Mouse (Mus musculus) liver, embryonic 16.5 days (tissue): ENCODE measurements around the gene Cldn10. TPM values are rescaled to one million over a fixed set of nuclear protein-coding genes. Genes with fewer than 3 reads are reported as not detected.

Experiments used
- ATAC-seq: fragments of 200-750 bp; cut with Nextera tagmentation; 2 replicates; pipeline ENCODE4 v1.8.0; 2017; ENCODE audit warnings: low read depth, mild to moderate bottlenecking, moderate number of reproducible peaks, moderate library complexity
- H3K27ac ChIP-seq: fragments of 300-500 bp; sonication (generic); 2 replicates; pipeline ENCODE4 v1.5.1; 2014; ENCODE audit warnings: mild to moderate bottlenecking, low read length
- H3K27me3 ChIP-seq: fragments of 300-500 bp; sonication (generic); 2 replicates; pipeline ENCODE4 v1.6.1; 2014; ENCODE audit warnings: low read depth, low read length, mixed read lengths; ENCODE audit not compliant: control insufficient read depth, insufficient read depth
- H3K36me3 ChIP-seq: fragments of 300-500 bp; sonication (generic); 2 replicates; pipeline ENCODE4 v1.6.1; 2014; ENCODE audit warnings: mild to moderate bottlenecking; ENCODE audit not compliant: control insufficient read depth, insufficient read depth
- H3K4me1 ChIP-seq: fragments of 300-500 bp; sonication (generic); 2 replicates; pipeline ENCODE4 v1.6.1; 2014; ENCODE audit warnings: low read depth, low read length, mixed read lengths; ENCODE audit not compliant: control insufficient read depth
- H3K4me2 ChIP-seq: fragments of 300-500 bp; sonication (generic); 2 replicates; pipeline ENCODE4 v1.6.1; 2014; ENCODE audit warnings: low read depth, low read length, mixed read lengths
- H3K4me3 ChIP-seq: fragments of 300-500 bp; sonication (generic); 2 replicates; pipeline ENCODE4 v1.5.1; 2014; ENCODE audit warnings: low read depth, mild to moderate bottlenecking, low read length
- H3K9ac ChIP-seq: fragments of 300-500 bp; sonication (generic); 2 replicates; pipeline ENCODE4 v1.6.1; 2014; ENCODE audit warnings: low read depth, low read length
- H3K9me3 ChIP-seq: fragments of 300-500 bp; sonication (generic); replicated peaks from 2 replicates; pipeline ENCODE4 v1.6.1; 2016; ENCODE audit warnings: low read length; ENCODE audit not compliant: control insufficient read depth
- WGBS: fragments of 180-500 bp; shearing (Covaris S2); extraction: QIAGEN DNeasy Blood & Tissue Kit; methylation state at CpG from one replicate; pipeline ENCODE4 v1.1.7; 2014; ENCODE audit not compliant: insufficient replicate concordance; 5-methylcytosine and 5-hydroxymethylcytosine counted together
- polyA plus RNA-seq: library from polyadenylated mRNA; unstranded; fragments of >200 nt; fragmentation: Nextera tagmentation; extraction: Ambion mirVana; gene quantifications from 2 replicates; pipeline ENCODE4 v1.2.1, GENCODE M21; 2015

Gene Cldn10
- 0.43 and 1.3 TPM in 2 replicates for polyA plus RNA-seq

DNA sequence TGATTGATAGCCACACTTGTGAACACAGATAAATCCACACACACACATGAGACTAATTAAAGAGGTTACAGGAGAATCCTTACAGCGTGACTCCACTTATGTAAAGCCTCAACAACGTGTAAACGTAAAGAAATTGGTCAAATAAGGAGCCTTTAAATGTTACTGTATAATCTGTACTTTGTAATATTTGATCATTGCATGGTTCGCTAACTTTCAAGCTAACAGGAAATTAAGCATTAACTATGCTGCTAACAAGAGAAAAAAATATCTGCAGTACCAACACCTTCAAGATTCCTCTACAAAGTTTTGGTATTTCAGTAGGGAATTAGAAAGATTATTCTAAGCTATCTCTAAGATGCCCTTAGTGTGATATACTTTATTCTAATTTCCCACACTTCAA is at the start of gene Cldn10:
TSS of gene Cldn10 (plus strand) at position 288 of the 400 bp plus-strand sequence.
- H3K4me3 ChIP-seq: no peak within 1 kb of the TSS
- H3K4me1 ChIP-seq: peaks cover 12% of the 10 kb centered on the region
- no peaks in the 10 kb centered on the region for H3K27me3 ChIP-seq
- no peak within 1 kb of the TSS for H3K4me2 ChIP-seq
- H3K27ac ChIP-seq: no peak within 1 kb of the TSS
- no peak for ATAC-seq
- no peaks in the 10 kb centered on the region for H3K36me3 ChIP-seq
- WGBS: 63% methylated on average over 4 of the region's 4 CpGs
- no peak within 1 kb of the TSS for H3K9ac ChIP-seq
- H3K9me3 ChIP-seq: no peaks in the 10 kb centered on the region

DNA sequence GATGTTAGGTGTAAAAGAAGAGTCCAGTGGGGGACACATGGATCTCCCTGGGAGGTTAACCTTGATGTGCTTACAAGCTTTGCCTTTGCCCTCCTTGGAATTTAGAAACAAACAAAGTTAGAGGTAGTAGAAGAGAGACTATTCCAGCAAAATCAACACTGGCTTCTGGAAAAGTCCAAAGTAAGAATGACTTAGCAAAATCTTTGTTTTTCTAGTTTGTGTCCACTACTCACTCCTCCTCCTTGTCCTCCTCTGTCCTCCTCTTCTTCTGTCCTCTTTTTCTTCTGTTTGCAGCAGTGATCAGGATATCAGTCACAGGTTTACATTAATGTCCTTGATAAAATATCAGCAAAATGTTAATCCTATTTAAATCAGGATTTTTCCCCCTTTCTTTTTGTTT is 45.9 kb upstream of the Cldn10 start:
- ATAC-seq: no peak
- Histone ChIP-seq H3K27ac (no peak overlapping the region), H3K4me3 (no peak overlapping the region), H3K36me3 (no peaks in the 10 kb centered on the region), H3K9ac (no peak overlapping the region), H3K4me2 (no peak overlapping the region), H3K9me3 (no peaks in the 10 kb centered on the region), H3K4me1 (no peaks in the 10 kb centered on the region), H3K27me3 (no peaks in the 10 kb centered on the region; the same call in 1 of the 2 replicates)

DNA sequence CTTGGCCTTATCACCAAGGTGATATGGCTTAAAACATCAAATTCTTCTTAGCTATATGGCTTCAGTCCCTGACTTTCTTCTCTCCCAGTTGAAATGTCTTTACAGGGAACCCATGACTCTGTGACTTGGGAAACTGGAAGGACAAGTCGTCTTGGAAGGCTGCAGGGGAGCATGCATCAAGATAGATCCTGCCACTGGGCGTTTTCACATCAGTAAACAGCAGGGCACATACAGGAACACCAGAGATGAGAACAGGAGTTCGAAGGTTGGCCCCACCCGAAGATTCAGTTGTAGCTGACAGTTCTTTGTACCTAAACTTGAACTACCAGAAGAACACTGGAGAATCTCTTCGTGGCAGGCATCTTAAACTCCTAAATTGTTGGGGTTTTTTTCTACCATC is 44.8 kb upstream of the Cldn10 start:
- Histone ChIP-seq H3K36me3 (no peaks in the 10 kb centered on the region), H3K27me3 (no peaks in the 10 kb centered on the region; the same call in 1 of the 2 replicates), H3K4me2 (no peak overlapping the region), H3K4me1 (no peaks in the 10 kb centered on the region), H3K27ac (no peak overlapping the region), H3K4me3 (no peak overlapping the region), H3K9me3 (no peaks in the 10 kb centered on the region), H3K9ac (no peak overlapping the region)
- ATAC-seq: no peak
- 42% methylated on average over 5 of the region's 5 CpGs for WGBS

DNA sequence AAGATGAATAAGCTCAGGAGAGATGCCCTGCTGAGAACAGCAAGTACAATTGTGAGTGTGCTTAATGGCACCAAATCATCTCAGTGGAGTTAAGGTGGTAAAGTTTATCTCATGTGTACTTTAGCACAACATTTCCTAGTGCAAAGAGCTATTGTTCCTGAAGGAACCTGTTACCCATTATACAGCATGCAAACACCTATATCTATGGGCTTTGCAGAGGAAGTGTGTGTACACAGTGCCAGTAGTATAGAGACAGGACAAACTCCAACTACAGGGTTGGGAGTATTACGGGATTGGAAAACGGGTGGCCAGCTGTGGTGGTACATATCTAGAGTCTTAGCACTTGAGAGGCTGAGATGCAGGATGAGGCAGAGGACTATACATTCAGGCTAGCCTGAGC is 38.6 kb upstream of the Cldn10 start:
- Histone ChIP-seq H3K4me2 (no peak overlapping the region), H3K4me3 (no peak overlapping the region), H3K27me3 (no peaks in the 10 kb centered on the region), H3K4me1 (peaks cover 21% of the 10 kb centered on the region), H3K36me3 (no peaks in the 10 kb centered on the region), H3K27ac (no peak overlapping the region), H3K9ac (no peak overlapping the region), H3K9me3 (no peaks in the 10 kb centered on the region)
- ATAC-seq: no peak
- WGBS: 77% methylated on average over 2 of the region's 2 CpGs

DNA sequence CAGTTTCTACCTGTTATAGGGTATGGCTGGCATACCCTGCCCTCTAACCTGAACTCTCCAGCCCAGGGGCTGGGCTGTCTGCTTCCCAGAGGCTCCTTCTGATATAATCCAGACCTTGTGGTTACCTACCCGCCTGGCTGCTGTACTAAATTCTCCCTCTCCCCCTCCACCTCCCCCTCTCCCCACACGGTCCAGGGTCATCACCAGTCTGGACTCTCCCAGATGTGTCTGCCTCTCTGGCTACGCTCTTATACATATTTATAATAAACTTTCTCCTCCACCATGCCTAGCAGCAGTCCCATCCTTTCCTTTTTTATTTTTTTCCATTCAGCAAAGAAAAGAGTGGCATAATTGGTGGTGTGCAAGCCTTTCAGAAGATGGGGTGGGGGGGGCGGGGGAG is 38.0 kb upstream of the Cldn10 start:
- Histone ChIP-seq H3K27me3 (no peaks in the 10 kb centered on the region), H3K27ac (no peak overlapping the region), H3K9ac (no peak overlapping the region), H3K4me2 (no peak overlapping the region), H3K36me3 (no peaks in the 10 kb centered on the region), H3K4me3 (no peak overlapping the region), H3K4me1 (peaks cover 21% of the 10 kb centered on the region), H3K9me3 (no peaks in the 10 kb centered on the region)
- no peak for ATAC-seq
- 46% methylated on average over 4 of the region's 4 CpGs for WGBS

DNA sequence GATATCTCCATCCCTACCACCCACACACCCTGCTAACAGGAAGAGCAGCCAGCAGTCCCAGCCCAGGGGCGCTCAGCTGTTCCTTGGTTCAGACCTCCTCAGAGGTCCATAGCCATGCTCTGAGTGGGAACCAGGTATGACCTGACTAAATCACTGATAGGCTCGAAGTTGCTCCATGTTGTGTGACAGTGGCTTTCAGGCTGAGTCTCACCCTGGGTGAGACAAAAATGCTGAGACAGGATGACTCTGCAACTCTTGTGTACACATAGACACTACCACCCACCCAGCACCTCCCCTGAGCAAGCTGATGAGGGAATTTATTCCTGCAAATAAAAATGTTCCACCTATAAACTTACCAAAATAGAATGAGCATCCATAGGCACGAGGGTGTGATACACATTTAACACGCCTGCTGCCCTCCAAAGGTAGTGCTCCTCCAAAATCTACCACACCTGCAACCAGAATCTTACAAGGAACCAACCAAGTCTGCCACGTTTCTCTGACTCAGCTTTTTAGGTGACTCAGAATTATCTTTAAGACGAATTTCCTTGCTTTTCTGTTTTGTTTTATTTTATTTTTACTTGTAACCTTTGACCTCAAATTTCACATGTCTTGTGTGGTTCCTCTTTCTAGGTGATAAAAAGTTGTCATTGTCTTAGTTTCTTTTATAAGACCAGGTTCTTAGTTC is 37.1 kb upstream of the Cldn10 start:
- H3K9me3 ChIP-seq: no peaks in the 10 kb centered on the region
- 46% methylated on average over 6 of the region's 6 CpGs for WGBS
- peak overlapping the region; percentile 87 for H3K27ac ChIP-seq
- H3K4me1 ChIP-seq: peaks cover 21% of the 10 kb centered on the region
- H3K27me3 ChIP-seq: no peaks in the 10 kb centered on the region
- no peak overlapping the region for H3K4me3 ChIP-seq
- no peaks in the 10 kb centered on the region for H3K36me3 ChIP-seq
- peak overlapping the region; percentile 38; the same call in 1 of the 2 replicates for H3K4me2 ChIP-seq
- H3K9ac ChIP-seq: peak overlapping the region; percentile 31; the same call in 1 of the 2 replicates
- peak; percentile 98 for ATAC-seq

DNA sequence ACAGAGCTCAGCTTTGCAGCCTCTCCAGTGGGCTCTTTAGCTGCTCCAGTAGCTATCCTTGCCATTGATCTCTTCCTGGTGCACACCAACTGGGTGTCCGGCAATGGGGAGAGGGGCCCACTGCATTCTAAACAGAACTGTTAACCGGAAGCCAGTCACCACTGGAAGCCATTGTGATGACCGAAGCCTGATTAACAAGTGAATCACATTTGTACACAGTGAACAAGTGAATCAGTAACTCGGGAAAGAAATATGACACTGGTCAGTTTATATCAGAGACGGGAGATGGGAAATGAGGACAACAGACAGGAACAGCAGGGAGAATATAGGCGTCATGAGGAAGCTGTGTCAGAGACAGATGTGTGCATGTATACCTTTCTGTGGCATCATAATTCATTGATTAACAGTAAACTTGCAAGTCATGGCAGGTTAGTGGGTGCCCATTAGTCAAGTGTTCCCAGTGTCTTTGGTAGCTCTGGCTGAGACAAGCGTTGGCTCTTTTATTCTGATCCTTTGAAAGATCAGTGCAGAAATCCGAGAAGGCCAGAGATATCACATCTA is 36.4 kb upstream of the Cldn10 start:
- ATAC-seq: no peak
- 69% methylated on average over 8 of the region's 8 CpGs for WGBS
- H3K27ac ChIP-seq: peak overlapping the region; percentile 84

DNA sequence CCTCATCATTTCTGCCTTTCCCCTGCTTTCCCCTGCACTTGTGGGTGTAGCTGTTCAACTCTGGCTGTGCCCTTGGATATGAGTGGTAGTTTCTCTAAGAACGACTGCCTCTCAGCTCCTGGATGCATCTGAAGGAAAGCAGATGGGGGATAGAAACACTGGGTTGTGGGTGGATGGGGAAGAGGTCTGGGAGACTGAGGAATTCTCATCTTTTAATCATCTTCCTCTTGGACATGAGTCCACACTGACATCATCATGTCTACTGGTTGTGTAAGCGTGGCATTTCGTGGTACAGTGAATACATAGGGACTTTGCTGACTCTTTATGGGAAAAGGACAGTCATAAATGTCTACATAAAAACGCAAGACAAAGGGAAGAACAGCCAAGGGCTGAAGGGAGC is 31.7 kb upstream of the Cldn10 start:
- Histone ChIP-seq H3K36me3 (no peaks in the 10 kb centered on the region), H3K4me2 (no peak overlapping the region), H3K9ac (no peak overlapping the region), H3K9me3 (no peaks in the 10 kb centered on the region), H3K4me3 (no peak overlapping the region), H3K4me1 (peaks cover 6% of the 10 kb centered on the region), H3K27ac (no peak overlapping the region), H3K27me3 (no peaks in the 10 kb centered on the region)
- 58% methylated on average over 4 of the region's 4 CpGs for WGBS
- ATAC-seq: no peak

More for the DNA sequence above, 36.4 kb upstream of the Cldn10 start:
- Histone ChIP-seq H3K9me3 (no peaks in the 10 kb centered on the region), H3K27me3 (no peaks in the 10 kb centered on the region), H3K9ac (no peak overlapping the region), H3K36me3 (no peaks in the 10 kb centered on the region), H3K4me1 (peaks cover 21% of the 10 kb centered on the region), H3K4me2 (peak overlapping the region; percentile 38; the same call in 1 of the 2 replicates), H3K4me3 (no peak overlapping the region)

DNA sequence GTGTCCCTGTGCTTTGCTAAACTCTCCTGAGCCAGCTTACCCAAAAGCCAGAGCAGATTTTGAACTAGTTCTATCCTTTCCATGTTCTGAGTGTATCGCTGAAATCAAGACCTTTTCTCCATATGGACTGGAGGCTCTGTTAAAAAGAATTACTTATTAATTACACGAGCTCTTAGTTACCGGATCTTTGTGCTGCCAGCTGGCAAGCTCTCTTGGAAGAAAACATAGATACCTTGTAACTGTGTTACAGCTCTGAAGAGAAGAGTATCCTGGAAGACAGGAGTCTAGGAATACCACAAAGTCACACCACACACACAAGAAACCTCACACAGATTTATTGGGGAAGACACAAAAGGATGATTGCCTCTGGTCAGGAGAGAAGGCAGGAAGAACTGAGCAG is 31.1 kb upstream of the Cldn10 start:
- Histone ChIP-seq H3K4me1 (peaks cover under 1% of the 10 kb centered on the region), H3K9me3 (no peaks in the 10 kb centered on the region), H3K4me2 (no peak overlapping the region), H3K9ac (no peak overlapping the region), H3K27me3 (no peaks in the 10 kb centered on the region), H3K36me3 (no peaks in the 10 kb centered on the region), H3K27ac (no peak overlapping the region), H3K4me3 (no peak overlapping the region)
- WGBS: 77% methylated on average over 3 of the region's 3 CpGs
- ATAC-seq: no peak
